Mouse (Mus musculus): ENCODE measurements around the gene Pi4k2a. TPM values are rescaled to one million over a fixed set of nuclear protein-coding genes. Genes with fewer than 3 reads are reported as not detected.
"Not testable (repeated sequence)": the region's sequence is repeated elsewhere in the genome, so short reads cannot be mapped to it uniquely, and the experiment has no call there.

The Pi4k2a gene
- polyA plus RNA-seq, 1 experiment = 81.0 TPM

- 85% methylated on average over 15 of the region's 15 CpGs for WGBS
- TF ChIP-seq POLR2A (IDR thresholded peaks at IDR 0.05; ENCODE audit: borderline replicate concordance, insufficient read depth, low read length) (no peak), CTCF (IDR thresholded peaks at IDR 0.05; ENCODE audit: borderline replicate concordance, insufficient read depth, low read depth, low read length) (no peak)
- Histone ChIP-seq H3K27ac (ENCODE audit: insufficient read depth, low read length) (no peak overlapping the region), H3K4me1 (ENCODE audit: control insufficient read depth, insufficient read depth, low read length) (peaks cover 3% of the 10 kb centered on the region; the same call in 1 of the 2 replicates), H3K27me3 (ENCODE audit: control insufficient read depth, insufficient read depth, low read length) (no peaks in the 10 kb centered on the region), H3K4me3 (replicated peaks; ENCODE audit: insufficient read depth, low read depth, low read length) (no peak overlapping the region)
- DNase-seq = no peak
Observed at GRCm38 (mm10) chr19:42071886-42072608, 18.2 kb upstream of the Pi4k2a start.

DNA sequence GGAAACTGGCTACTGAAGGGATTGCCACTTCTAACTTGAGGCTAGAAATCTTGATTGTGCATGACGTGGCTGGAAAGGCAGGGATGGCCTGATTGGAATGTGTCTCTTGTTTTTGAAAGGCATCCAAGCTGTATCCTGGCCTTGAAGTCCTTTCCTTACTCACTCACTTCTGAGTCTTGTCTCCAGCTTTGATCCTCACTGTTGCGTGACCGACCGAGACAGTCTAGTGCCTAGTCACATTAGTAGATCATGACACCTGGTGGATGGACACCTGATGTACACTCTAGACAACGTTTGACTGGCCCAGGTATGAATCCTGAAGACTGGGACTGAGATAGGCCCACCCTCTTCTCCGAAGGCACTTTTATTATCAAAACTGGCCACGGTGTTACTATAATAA is 17.5 kb upstream of the Pi4k2a start:
- H3K27me3 ChIP-seq (ENCODE audit: control insufficient read depth, insufficient read depth, low read length) = no peaks in the 10 kb centered on the region
- H3K4me1 ChIP-seq (ENCODE audit: control insufficient read depth, insufficient read depth, low read length) = peaks cover 3% of the 10 kb centered on the region; the same call in 1 of the 2 replicates
- H3K27ac ChIP-seq (ENCODE audit: insufficient read depth, low read length) = no peak overlapping the region
- no peak for TF ChIP-seq POLR2A (IDR thresholded peaks at IDR 0.05; ENCODE audit: borderline replicate concordance, insufficient read depth, low read length)
- TF ChIP-seq CTCF (IDR thresholded peaks at IDR 0.05; ENCODE audit: borderline replicate concordance, insufficient read depth, low read depth, low read length) = peak; percentile 28; the same call in 1 of the 2 replicates
- no peak overlapping the region for H3K4me3 ChIP-seq (replicated peaks; ENCODE audit: insufficient read depth, low read depth, low read length)
- 72% methylated on average over 7 of the region's 7 CpGs for WGBS
- DNase-seq = no peak

- Histone ChIP-seq H3K4me1 (ENCODE audit: control insufficient read depth, insufficient read depth, low read length) (no peaks in the 10 kb centered on the region), H3K27me3 (ENCODE audit: control insufficient read depth, insufficient read depth, low read length) (no peaks in the 10 kb centered on the region), H3K4me3 (replicated peaks; ENCODE audit: insufficient read depth, low read depth, low read length) (no peak overlapping the region), H3K27ac (ENCODE audit: insufficient read depth, low read length) (no peak overlapping the region)
- WGBS = 67% methylated on average over 2 of the region's 2 CpGs
- TF ChIP-seq CTCF (IDR thresholded peaks at IDR 0.05; ENCODE audit: borderline replicate concordance, insufficient read depth, low read depth, low read length) = no peak
- TF ChIP-seq POLR2A (IDR thresholded peaks at IDR 0.05; ENCODE audit: borderline replicate concordance, insufficient read depth, low read length) = no peak
- DNase-seq = no peak
Observed at GRCm38 (mm10) chr19:42075051-42075450, 15.2 kb upstream of the Pi4k2a start.

DNA sequence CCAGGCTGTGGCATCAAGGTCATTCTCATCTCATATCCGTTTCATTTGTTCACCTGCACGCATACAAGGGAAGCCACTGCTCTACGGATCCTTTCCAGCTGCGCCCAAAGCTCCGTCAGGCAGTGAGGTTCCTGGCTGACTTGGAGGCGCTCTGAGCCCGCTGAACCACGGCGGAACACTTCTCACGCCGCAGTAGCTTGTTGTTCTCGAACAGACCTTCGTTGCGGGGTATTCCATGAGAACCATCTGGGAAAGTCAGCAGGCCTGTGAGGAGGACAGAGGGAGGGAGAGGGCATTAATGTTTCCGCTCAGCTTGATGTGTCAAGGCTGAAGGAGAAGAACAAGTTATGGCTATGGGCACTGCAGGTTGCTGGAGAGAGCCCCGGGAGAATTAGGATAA is 14.3 kb upstream of the Pi4k2a start:
- Histone ChIP-seq H3K27ac (ENCODE audit: insufficient read depth, low read length) (no peak overlapping the region), H3K4me3 (replicated peaks; ENCODE audit: insufficient read depth, low read depth, low read length) (no peak overlapping the region), H3K27me3 (ENCODE audit: control insufficient read depth, insufficient read depth, low read length) (no peaks in the 10 kb centered on the region), H3K4me1 (ENCODE audit: control insufficient read depth, insufficient read depth, low read length) (no peaks in the 10 kb centered on the region)
- TF ChIP-seq POLR2A (IDR thresholded peaks at IDR 0.05; ENCODE audit: borderline replicate concordance, insufficient read depth, low read length) = no peak
- TF ChIP-seq CTCF (IDR thresholded peaks at IDR 0.05; ENCODE audit: borderline replicate concordance, insufficient read depth, low read depth, low read length) = no peak
- DNase-seq = no peak
- WGBS = 73% methylated on average over 16 of the region's 16 CpGs

DNA sequence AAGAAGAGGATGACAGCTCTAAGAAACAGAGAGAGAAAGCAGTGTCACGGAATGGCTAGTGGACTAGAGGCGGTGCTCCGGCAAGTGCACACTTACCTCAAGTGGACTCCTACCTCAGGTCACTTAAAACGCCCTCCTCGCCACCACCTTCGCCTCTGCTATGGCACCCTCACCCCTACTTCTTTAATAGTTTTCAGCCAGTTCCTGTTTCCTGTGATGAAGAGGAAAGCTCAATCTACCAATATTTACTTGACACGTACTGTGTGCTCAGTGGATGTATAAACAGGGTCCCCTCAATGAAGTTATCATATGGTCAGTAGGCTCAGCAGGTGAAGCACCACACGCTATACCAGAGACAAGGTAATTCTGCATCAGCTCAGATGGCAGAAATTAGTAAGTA is 11.7 kb upstream of the Pi4k2a start:
- Histone ChIP-seq H3K27ac (ENCODE audit: insufficient read depth, low read length) (no peak overlapping the region), H3K4me3 (replicated peaks; ENCODE audit: insufficient read depth, low read depth, low read length) (no peak overlapping the region), H3K27me3 (ENCODE audit: control insufficient read depth, insufficient read depth, low read length) (no peaks in the 10 kb centered on the region), H3K4me1 (ENCODE audit: control insufficient read depth, insufficient read depth, low read length) (no peaks in the 10 kb centered on the region)
- TF ChIP-seq POLR2A (IDR thresholded peaks at IDR 0.05; ENCODE audit: borderline replicate concordance, insufficient read depth, low read length) (no peak), CTCF (IDR thresholded peaks at IDR 0.05; ENCODE audit: borderline replicate concordance, insufficient read depth, low read depth, low read length) (no peak)
- 92% methylated on average over 8 of the region's 8 CpGs for WGBS
- DNase-seq = no peak

DNA sequence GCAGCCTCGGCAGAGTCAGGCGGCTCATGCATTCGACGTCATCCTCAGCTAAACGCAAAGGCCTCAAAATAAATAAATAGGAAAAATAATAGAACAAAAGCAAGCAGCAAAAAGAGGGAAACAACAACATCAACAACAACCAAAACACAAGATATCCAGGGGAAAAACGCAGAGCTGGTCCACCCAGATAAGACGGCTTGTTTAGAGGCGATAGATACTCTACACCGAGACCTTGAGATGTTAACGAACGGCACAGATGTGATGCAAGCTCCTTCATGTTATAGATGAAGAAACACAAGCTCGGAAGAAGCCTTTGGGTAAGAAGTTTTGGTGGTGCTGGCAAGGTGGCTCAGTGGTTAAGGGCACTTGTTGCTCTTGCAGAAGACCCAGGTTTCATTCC is 11.3 kb upstream of the Pi4k2a start:
- no peak for TF ChIP-seq CTCF (IDR thresholded peaks at IDR 0.05; ENCODE audit: borderline replicate concordance, insufficient read depth, low read depth, low read length)
- TF ChIP-seq POLR2A (IDR thresholded peaks at IDR 0.05; ENCODE audit: borderline replicate concordance, insufficient read depth, low read length) = no peak
- Histone ChIP-seq H3K27me3 (ENCODE audit: control insufficient read depth, insufficient read depth, low read length) (no peaks in the 10 kb centered on the region), H3K4me1 (ENCODE audit: control insufficient read depth, insufficient read depth, low read length) (no peaks in the 10 kb centered on the region), H3K4me3 (replicated peaks; ENCODE audit: insufficient read depth, low read depth, low read length) (no peak overlapping the region), H3K27ac (ENCODE audit: insufficient read depth, low read length) (no peak overlapping the region)
- no peak for DNase-seq
- WGBS = 95% methylated on average over 12 of the region's 12 CpGs

DNA sequence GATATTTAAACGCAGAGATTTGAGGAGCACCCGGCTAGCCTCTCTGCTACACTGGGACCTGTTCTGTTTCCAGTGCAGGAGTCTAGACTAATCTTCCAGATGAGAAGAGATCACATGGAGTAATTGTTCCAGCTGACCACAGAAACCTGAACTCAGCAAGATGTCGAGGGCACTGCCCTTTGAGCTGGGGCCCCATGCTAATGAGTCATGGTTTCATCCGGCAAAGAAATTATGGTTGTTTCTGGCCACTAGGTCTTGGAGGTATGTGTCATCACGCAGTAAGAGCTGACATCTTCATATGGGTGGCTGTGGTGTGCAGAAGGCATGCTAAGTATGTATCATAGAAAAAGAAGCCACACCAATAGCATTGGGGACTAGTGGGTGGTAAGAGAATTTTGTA is 10.3 kb upstream of the Pi4k2a start:
- DNase-seq = no peak
- 74% methylated on average over 5 of the region's 5 CpGs for WGBS
- H3K4me1 ChIP-seq (ENCODE audit: control insufficient read depth, insufficient read depth, low read length) = no peaks in the 10 kb centered on the region
- H3K27me3 ChIP-seq (ENCODE audit: control insufficient read depth, insufficient read depth, low read length) = no peaks in the 10 kb centered on the region
- H3K4me3 ChIP-seq (replicated peaks; ENCODE audit: insufficient read depth, low read depth, low read length) = no peak overlapping the region
- TF ChIP-seq POLR2A (IDR thresholded peaks at IDR 0.05; ENCODE audit: borderline replicate concordance, insufficient read depth, low read length) (no peak), CTCF (IDR thresholded peaks at IDR 0.05; ENCODE audit: borderline replicate concordance, insufficient read depth, low read depth, low read length) (no peak)
- H3K27ac ChIP-seq (ENCODE audit: insufficient read depth, low read length) = no peak overlapping the region

DNA sequence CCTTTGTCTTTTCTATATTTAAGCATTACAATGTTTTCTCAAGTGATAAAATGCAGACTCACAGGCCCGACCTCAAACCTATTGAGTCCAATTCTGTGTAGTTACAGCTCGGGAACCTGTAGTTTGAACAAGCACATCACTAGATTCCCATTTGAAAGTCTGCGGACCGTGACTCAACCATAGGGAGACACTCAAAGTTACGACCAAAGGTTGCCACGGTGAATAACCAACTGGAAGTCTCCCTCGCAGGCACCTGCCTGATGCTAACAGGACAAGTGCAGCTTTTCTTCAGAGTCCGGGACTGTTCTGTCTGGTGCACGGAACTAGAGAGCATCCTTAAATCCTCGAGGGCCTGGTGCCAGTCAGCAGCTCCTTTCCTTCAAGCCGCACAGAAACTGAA is 9.8 kb upstream of the Pi4k2a start:
- 63% methylated on average over 11 of the region's 11 CpGs for WGBS
- Histone ChIP-seq H3K27ac (ENCODE audit: insufficient read depth, low read length) (no peak overlapping the region), H3K27me3 (ENCODE audit: control insufficient read depth, insufficient read depth, low read length) (no peaks in the 10 kb centered on the region), H3K4me1 (ENCODE audit: control insufficient read depth, insufficient read depth, low read length) (no peaks in the 10 kb centered on the region), H3K4me3 (replicated peaks; ENCODE audit: insufficient read depth, low read depth, low read length) (no peak overlapping the region)
- no peak for TF ChIP-seq CTCF (IDR thresholded peaks at IDR 0.05; ENCODE audit: borderline replicate concordance, insufficient read depth, low read depth, low read length)
- TF ChIP-seq POLR2A (IDR thresholded peaks at IDR 0.05; ENCODE audit: borderline replicate concordance, insufficient read depth, low read length) = no peak
- no peak for DNase-seq

DNA sequence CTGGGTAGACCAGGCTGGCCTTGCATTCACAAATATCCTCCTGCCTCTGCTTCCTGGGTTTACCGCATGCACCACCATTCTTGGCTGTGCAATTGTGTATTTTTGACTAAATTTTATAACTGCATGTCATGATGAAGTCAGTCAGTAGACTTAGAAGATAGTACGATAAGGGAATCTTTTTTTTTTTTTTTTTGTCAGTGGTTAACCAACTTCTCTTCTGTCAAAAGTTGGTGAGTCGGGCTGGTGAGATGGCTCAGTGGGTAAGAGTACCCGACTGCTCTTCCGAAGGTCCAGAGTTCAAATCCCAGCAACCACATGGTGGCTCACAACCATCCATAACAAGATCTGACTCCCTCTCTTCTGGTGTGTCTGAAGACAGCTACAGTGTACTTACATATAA is 8.7 kb upstream of the Pi4k2a start:
- H3K27me3 ChIP-seq (ENCODE audit: control insufficient read depth, insufficient read depth, low read length); H3K4me3 ChIP-seq (replicated peaks; ENCODE audit: insufficient read depth, low read depth, low read length); H3K4me1 ChIP-seq (ENCODE audit: control insufficient read depth, insufficient read depth, low read length); DNase-seq; H3K27ac ChIP-seq (ENCODE audit: insufficient read depth, low read length): not testable (repeated sequence)
- WGBS = 94% methylated on average over 5 of the region's 5 CpGs

Measured in cerebellum, adult 2 months (tissue).